26 mouse cellular contexts compared by ENCODE assay signal in genomic region chr10:3524513-3524912, GRCm38 (mm10). TPM values are rescaled to one million over a fixed set of nuclear protein-coding genes. Genes with fewer than 3 reads are reported as not detected.
"Had no signal": no experiment of that assay in that cellular context is flagged by ENCODE, and none has a peak within 500 bp of the region (broad histone marks: within the 10 kb centered on the region; RNA-seq: fewer than 3 reads in every experiment).

No protein-coding gene starts in this region.

- H3K27me3 ChIP-seq: liver, embryonic 12.5 days; liver, embryonic 15.5 days; lung, embryonic 15.5 days; megakaryocyte, embryonic 14.5 days; midbrain, embryonic 13.5 days; neural tube, embryonic 13.5 days; stomach, embryonic 15.5 days had no signal

- ATAC-seq: liver, embryonic 12.5 days; midbrain, embryonic 13.5 days; midbrain, embryonic 16.5 days had no signal

- H3K4me3 ChIP-seq: layer of hippocampus, adult 2 months; limb, embryonic 10.5 days; limb, embryonic 13.5 days; liver, embryonic 12.5 days; liver, embryonic 15.5 days; lung, embryonic 15.5 days; megakaryocyte, embryonic 14.5 days; midbrain, embryonic 10.5 days; midbrain, embryonic 13.5 days; myocyte; neural tube, embryonic 13.5 days; stomach, embryonic 15.5 days had no signal

- H3K36me3 ChIP-seq: limb, embryonic 10.5 days; limb, embryonic 13.5 days; liver, embryonic 12.5 days; liver, embryonic 15.5 days; lung, embryonic 15.5 days; midbrain, embryonic 10.5 days; midbrain, embryonic 13.5 days; neural tube, embryonic 13.5 days; stomach, embryonic 15.5 days had no signal

- H3K9me3 ChIP-seq: limb, embryonic 10.5 days; limb, embryonic 13.5 days; liver, embryonic 12.5 days; liver, embryonic 15.5 days; lung, embryonic 15.5 days; midbrain, embryonic 10.5 days; midbrain, embryonic 13.5 days; neural tube, embryonic 13.5 days; stomach, embryonic 15.5 days had no signal

- H3K4me2 ChIP-seq: limb, embryonic 13.5 days; liver, embryonic 12.5 days; liver, embryonic 15.5 days; lung, embryonic 15.5 days; midbrain, embryonic 13.5 days; neural tube, embryonic 13.5 days; stomach, embryonic 15.5 days had no signal

- H3K4me1 ChIP-seq: limb, embryonic 10.5 days; liver, embryonic 12.5 days; liver, embryonic 15.5 days; megakaryocyte, embryonic 14.5 days; midbrain, embryonic 10.5 days; midbrain, embryonic 13.5 days; neural tube, embryonic 13.5 days; stomach, embryonic 15.5 days had no signal

- DNase-seq: kidney, postnatal 25 days; layer of hippocampus, adult 9-11 months; liver; lung, adult 18-20 months; lung, postnatal 10 days; lung, postnatal 36 days; retina, postnatal 1 day; right cerebral cortex, postnatal 25 days; spleen, adult 18-20 months; thymus, postnatal 25 days had no signal

- H3K9ac ChIP-seq: limb, embryonic 13.5 days; liver, embryonic 12.5 days; liver, embryonic 15.5 days; lung, embryonic 15.5 days; midbrain, embryonic 13.5 days; neural tube, embryonic 13.5 days; stomach, embryonic 15.5 days had no signal

- H3K27ac ChIP-seq: layer of hippocampus, adult 2 months; limb, embryonic 10.5 days; limb, embryonic 13.5 days; liver, embryonic 12.5 days; liver, embryonic 15.5 days; lung, embryonic 15.5 days; midbrain, embryonic 10.5 days; midbrain, embryonic 13.5 days; neural tube, embryonic 13.5 days; stomach, embryonic 15.5 days had no signal

RNA-seq across cellular contexts. Expression of gene Iyd, which starts 15.5 kb away (rescaled TPM):
- total RNA-seq: left cerebral cortex, adult 18-20 months; monocyte, adult 5-6 weeks; neutrophil, adult 5-6 weeks had no signal
- polyA plus RNA-seq: limb, embryonic 10.5 days; midbrain, embryonic 10.5 days; myocyte had no signal
